Mouse (Mus musculus) kidney, embryonic 15.5 days (tissue): ENCODE results near the gene Mpc1. TPM values are rescaled to one million over a fixed set of nuclear protein-coding genes. Genes with fewer than 3 reads are reported as not detected.

Experiments
- ATAC-seq: fragments of 200-750 bp; cut with Nextera tagmentation; replicated peaks from 2 replicates; pipeline ENCODE4 v1.8.0; 2017; ENCODE audit warnings: moderate TSS enrichment; ENCODE audit not compliant: low FRiP score
- H3K27ac ChIP-seq: fragments of 300-500 bp; sonication (generic); 2 replicates; pipeline ENCODE4 v1.5.1; 2015; ENCODE audit warnings: mild to moderate bottlenecking, inconsistent platforms
- H3K27me3 ChIP-seq: fragments of 300-500 bp; sonication (generic); 2 replicates; pipeline ENCODE4 v1.6.1; 2015; ENCODE audit warnings: inconsistent platforms
- H3K36me3 ChIP-seq: fragments of 300-500 bp; sonication (generic); 2 replicates; pipeline ENCODE4 v1.6.1; 2015; ENCODE audit warnings: inconsistent platforms
- H3K4me1 ChIP-seq: fragments of 300-500 bp; sonication (generic); 2 replicates; pipeline ENCODE4 v1.6.1; 2015; ENCODE audit warnings: inconsistent platforms
- H3K4me2 ChIP-seq: fragments of 300-500 bp; sonication (generic); 2 replicates; pipeline ENCODE4 v1.6.1; 2015; ENCODE audit warnings: moderate library complexity, mild to moderate bottlenecking, inconsistent platforms
- H3K4me3 ChIP-seq: fragments of 300-500 bp; sonication (generic); replicated peaks from 2 replicates; pipeline ENCODE4 v1.5.1; 2015; ENCODE audit warnings: mild to moderate bottlenecking, inconsistent platforms
- H3K9ac ChIP-seq: fragments of 300-500 bp; sonication (generic); 2 replicates; pipeline ENCODE4 v1.6.1; 2015; ENCODE audit warnings: mild to moderate bottlenecking, inconsistent platforms
- H3K9me3 ChIP-seq: fragments of 300-500 bp; sonication (generic); replicated peaks from 2 replicates; pipeline ENCODE4 v1.6.1; 2016; ENCODE audit warnings: inconsistent platforms
- WGBS: fragments of 180-500 bp; shearing (Covaris S2); methylation state at CpG from one replicate; pipeline ENCODE4 v1.1.7; 2015; ENCODE audit warnings: mixed read lengths; 5-methylcytosine and 5-hydroxymethylcytosine counted together
- polyA plus RNA-seq: library from polyadenylated mRNA; unstranded; fragments of >200 nt; fragmentation: Nextera tagmentation; extraction: Ambion mirVana; gene quantifications from 2 replicates; pipeline ENCODE4 v1.2.1, GENCODE M21; 2015

Mpc1 gene
- polyA plus RNA-seq, 1 experiment from 2014 or later: 165 TPM

- Histone ChIP-seq H3K9me3 (no peaks in the 10 kb centered on the region), H3K27ac (no peak overlapping the region), H3K4me3 (peak overlapping the region; percentile 53), H3K4me2 (peak overlapping the region; percentile 98), H3K27me3 (peaks cover 50% of the 10 kb centered on the region), H3K9ac (peak overlapping the region; percentile 39), H3K36me3 (no peaks in the 10 kb centered on the region; the same call in 1 of the 2 replicates), H3K4me1 (peaks cover 26% of the 10 kb centered on the region)
- WGBS: under 1% methylated on average over 64 of the region's 92 CpGs
- peak; percentile 70 for ATAC-seq
Measured at GRCm38 (mm10) chr17:8340407-8341359, 58.0 kb downstream of the Mpc1 start.

GRCm38 (mm10) chr17:8341360-8341963 is 58.8 kb downstream of the Mpc1 start:
- Histone ChIP-seq H3K36me3 (no peaks in the 10 kb centered on the region; the same call in 1 of the 2 replicates), H3K9ac (peak overlapping the region; percentile 39), H3K27ac (no peak overlapping the region), H3K4me2 (peak overlapping the region; percentile 98), H3K27me3 (peaks cover 50% of the 10 kb centered on the region), H3K9me3 (no peaks in the 10 kb centered on the region), H3K4me1 (peaks cover 26% of the 10 kb centered on the region), H3K4me3 (peak overlapping the region; percentile 53)
- peak; percentile 30 for ATAC-seq
- 10% methylated on average over 46 of the region's 46 CpGs for WGBS

GRCm38 (mm10) chr17:8342706-8343105 is 60.0 kb downstream of the Mpc1 start:
- Histone ChIP-seq H3K27ac (no peak overlapping the region), H3K9me3 (no peaks in the 10 kb centered on the region), H3K36me3 (no peaks in the 10 kb centered on the region; the same call in 1 of the 2 replicates), H3K4me3 (no peak overlapping the region), H3K9ac (no peak overlapping the region), H3K4me1 (peaks cover 26% of the 10 kb centered on the region), H3K4me2 (no peak overlapping the region), H3K27me3 (peaks cover 50% of the 10 kb centered on the region)
- 44% methylated on average over 5 of the region's 5 CpGs for WGBS
- ATAC-seq: no peak

- Histone ChIP-seq H3K27ac (no peak overlapping the region), H3K36me3 (no peaks in the 10 kb centered on the region; the same call in 1 of the 2 replicates), H3K9ac (no peak overlapping the region), H3K9me3 (no peaks in the 10 kb centered on the region), H3K4me1 (peaks cover 26% of the 10 kb centered on the region), H3K27me3 (peaks cover 48% of the 10 kb centered on the region), H3K4me2 (0 out of 2 replicates have a peak overlapping the region, but pooled peaks have one; percentile 23), H3K4me3 (no peak overlapping the region)
- WGBS: 56% methylated on average over 6 of the region's 6 CpGs
- ATAC-seq: no peak
Measured at GRCm38 (mm10) chr17:8343416-8343815, 60.7 kb downstream of the Mpc1 start.

Other genes starting within 250 kb of the Mpc1 start
- gene Gm49673, start 135.1 kb upstream of the Mpc1 start, polyA plus RNA-seq: 0.26 and 0.57 TPM in 2 replicates
- gene Rnaset2a, start 134.8 kb upstream of the Mpc1 start, polyA plus RNA-seq: 43.8 and 45.0 TPM in 2 replicates
- gene Fgfr1op, start 117.4 kb upstream of the Mpc1 start, polyA plus RNA-seq: 38.7 and 42.0 TPM in 2 replicates
- not detected in 2 replicates for gene Ccr6, start 46.9 kb upstream of the Mpc1 start, polyA plus RNA-seq
- gene Sft2d1, start 28.2 kb downstream of the Mpc1 start, polyA plus RNA-seq: 77.8 and 81.4 TPM in 2 replicates
- 0.30 and 0.42 TPM in 2 replicates for gene Prr18, start 54.6 kb downstream of the Mpc1 start, polyA plus RNA-seq
- 0.26 and 0.66 TPM in 2 replicates for gene T2, start 73.1 kb downstream of the Mpc1 start, polyA plus RNA-seq
- gene T, start 151.5 kb downstream of the Mpc1 start, polyA plus RNA-seq: 0.19 and 0.42 TPM in 2 replicates
- gene Pde10a, start 242.5 kb downstream of the Mpc1 start, polyA plus RNA-seq: 2.2 and 2.3 TPM in 2 replicates